Mouse (Mus musculus) hematopoietic stem cell, adult 5-6 weeks (primary cell): Measurements from ENCODE around the gene Tes. TPM values are rescaled to one million over a fixed set of nuclear protein-coding genes. Genes with fewer than 3 reads are reported as not detected.
A peak's percentile ranks its signal among the peaks of the same experiment; 100 is the strongest.
"Not testable (repeated sequence)": the region's sequence is repeated elsewhere in the genome, so short reads cannot be mapped to it uniquely, and the experiment has no call there.

Experiments
- ATAC-seq, 2 experiments: fragments of 125-278 bp in 1 of 2; replicated peaks in 1 of 2; 2 replicates each; pipeline ENCODE4 v1.8.0; 2016 to 2017; ENCODE audit warnings: inconsistent platforms in 2 of 2, mild to moderate bottlenecking in 2 of 2, moderate number of reproducible peaks in 2 of 2, low read depth in 1 of 2, moderate TSS enrichment in 1 of 2; ENCODE audit not compliant: low FRiP score in 2 of 2, poor library complexity in 2 of 2, severe bottlenecking in 2 of 2, insufficient read depth in 1 of 2, low TSS enrichment in 1 of 2
- total RNA-seq: library from RNA; stranded (forward); fragments of 172-1452, 232-1000 nt; gene quantifications from 2 replicates; pipeline ENCODE4 v1.2.3, GENCODE M21; 2017

Gene Tes
- total RNA-seq: 117 and 119 TPM in 2 replicates

DNA sequence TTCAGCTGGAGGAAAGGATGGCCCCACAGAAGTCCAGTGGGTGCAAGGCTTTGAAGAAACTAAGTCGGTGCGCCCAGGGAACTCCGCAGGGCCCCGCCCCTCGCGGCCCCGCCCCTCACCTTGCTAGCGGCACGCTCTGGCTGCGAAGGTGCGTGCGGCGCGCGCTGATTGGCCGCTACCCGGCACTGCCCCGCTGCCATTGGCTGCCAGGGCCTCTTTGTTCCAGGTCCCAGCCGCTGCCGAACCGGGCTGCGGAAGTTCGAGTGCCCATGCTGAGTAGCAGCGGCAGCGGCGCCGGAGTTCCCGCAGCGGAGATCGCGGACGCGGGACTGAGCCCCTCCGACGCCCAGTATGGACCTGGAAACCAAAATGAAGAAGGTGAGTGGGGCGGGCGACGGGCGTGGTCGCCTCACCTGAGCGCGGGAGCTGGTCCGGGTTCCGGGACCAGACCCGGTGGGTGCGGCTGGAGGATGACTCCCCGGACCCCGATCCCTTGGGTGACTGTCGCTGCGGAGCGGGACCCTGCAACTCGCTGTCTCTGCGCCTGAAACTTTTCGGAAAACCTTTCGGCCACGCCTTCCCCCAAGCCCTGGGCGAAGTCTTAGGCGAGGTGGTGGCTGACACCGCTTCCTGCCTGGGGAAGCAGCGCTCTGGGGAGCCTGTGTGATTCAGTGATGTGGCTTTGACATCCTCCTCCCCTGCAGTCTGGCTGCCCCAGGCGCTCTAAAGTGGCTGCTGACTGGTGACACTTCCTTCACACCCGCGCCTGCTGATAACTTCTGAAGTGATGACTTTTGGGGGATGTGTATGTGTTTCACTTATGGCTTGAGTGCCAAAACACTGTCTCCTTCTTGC lies at the start of gene Tes:
Tes (plus strand) TSS at position 214 of the 855 bp plus-strand sequence.
- peak; percentile 94 for ATAC-seq

GRCm38 (mm10) chr6:17025886-17026285 lies 39.1 kb upstream of the Tes start:
- no peak for ATAC-seq

GRCm38 (mm10) chr6:17027572-17027971 lies 37.4 kb upstream of the Tes start:
- ATAC-seq: peak; percentile 65 to 74; a peak in 2 of 4 replicates

DNA sequence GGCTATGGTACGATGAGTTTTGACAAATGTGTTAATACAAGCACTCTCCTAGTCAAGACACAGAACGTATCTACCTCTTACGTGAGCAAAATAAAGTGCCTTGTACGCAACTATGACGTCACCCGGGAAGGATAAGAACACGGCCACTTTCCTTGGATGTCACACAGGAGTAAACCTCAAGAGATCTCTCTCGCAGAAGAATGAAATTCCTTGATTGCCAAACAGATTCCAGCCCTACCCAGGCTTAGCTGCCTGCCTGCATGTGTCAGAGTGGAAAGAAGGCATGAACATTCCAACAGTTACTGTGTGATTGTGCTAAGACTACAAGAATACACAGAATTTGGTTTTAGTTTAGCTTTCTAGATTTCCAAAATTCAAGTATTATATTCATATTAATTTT lies 36.1 kb upstream of the Tes start:
- no peak for ATAC-seq

DNA sequence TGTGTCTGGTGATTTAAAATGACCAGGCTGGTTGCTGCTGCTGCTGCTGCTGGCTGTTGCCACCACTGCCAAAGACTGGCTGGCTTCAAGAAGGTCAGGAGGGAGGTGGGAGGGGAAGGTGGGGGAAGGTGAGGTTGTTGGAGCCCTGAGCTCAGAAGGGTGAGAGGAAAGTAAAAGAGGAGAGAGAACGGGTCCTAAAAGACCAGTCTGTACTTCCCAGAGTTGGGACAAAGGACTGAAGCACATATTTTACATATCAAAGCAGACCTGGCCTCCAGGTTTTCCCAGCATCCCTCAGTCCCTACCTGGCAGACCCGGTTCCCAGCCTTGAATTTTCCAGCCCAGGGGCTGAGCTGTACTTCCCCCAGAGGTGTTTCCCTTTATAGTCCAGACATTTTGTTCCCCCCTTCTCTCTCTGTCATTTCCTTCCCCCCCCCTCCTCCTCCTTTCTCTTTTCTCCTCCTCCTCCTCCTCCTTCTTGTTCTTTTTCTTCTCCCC lies 32.7 kb upstream of the Tes start:
- ATAC-seq: no peak

- no peak for ATAC-seq
These were observed 30.9 kb upstream of the Tes start for GRCm38 (mm10) chr6:17034095-17034494.

DNA sequence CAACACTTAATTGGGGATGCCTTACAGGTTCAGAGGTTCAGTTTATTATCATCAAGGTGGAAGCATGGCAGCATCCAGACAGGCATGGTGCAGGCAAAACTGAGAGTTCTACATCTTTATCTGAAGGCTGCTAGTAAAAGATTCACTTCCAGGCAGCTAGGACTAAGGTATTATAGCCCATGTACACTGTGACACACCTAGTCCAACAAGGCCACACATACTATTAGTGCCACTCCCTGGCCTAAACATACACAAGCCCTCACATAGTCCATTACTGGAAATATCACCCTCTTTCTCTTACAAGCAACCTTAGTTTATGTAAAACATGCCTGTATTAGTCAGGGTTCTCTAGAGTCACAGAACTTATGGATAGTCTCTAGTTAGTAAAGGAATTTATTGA lies 29.7 kb upstream of the Tes start:
- no peak for ATAC-seq

DNA sequence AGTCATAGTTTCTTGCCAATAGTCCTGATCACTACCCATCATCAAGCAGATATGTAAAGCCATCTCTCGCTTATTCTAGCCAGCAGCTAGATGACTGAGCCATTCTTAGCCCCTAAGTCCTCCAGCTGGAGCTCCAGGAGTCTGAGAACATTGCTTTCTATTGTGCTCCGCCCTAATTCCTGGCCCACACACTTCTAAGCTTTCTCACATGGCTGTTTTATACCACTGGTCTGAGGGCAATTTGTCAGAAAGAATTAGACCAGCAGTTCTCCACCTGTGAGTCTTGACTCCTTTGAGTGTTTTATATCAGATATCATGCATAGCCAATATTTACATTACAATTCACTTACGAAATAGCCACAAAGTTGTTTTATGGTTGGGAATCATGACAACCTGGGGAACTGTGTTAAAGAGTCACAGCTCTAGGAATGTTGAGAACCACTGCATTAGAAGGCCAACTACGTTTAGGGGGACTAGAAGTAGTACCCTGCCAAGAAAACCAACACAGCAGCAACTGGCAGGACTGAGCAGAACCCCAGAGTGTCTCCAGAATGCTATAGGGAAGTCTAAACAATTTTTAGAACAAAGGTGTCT lies 13.4 kb upstream of the Tes start:
- no peak for ATAC-seq

- no peak for ATAC-seq
These were observed 11.8 kb upstream of the Tes start for GRCm38 (mm10) chr6:17053028-17053660.

- ATAC-seq: no peak
These were observed 10.2 kb upstream of the Tes start for GRCm38 (mm10) chr6:17054781-17055180.

- ATAC-seq: no peak
These were observed 9.3 kb upstream of the Tes start for GRCm38 (mm10) chr6:17055659-17056058.

DNA sequence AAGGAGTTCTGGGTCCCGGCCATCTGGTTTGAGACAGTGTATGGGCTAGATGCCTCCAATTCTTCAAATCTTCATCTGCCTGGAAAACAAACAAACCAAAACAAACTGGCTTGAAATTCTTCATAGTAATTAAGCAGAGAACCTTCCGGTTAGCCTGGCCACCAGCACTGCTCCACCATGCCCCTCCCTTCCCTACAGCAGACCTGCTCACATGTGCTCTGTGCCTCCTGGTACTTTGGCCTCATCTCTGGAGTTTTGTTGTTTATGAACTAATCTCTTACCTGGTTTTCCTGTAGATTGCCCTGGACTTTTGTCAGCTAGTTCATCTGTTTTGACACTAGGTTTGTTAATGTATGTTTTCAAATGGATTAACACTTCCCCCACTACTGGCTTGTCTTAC lies 5.4 kb upstream of the Tes start:
- ATAC-seq: no peak

DNA sequence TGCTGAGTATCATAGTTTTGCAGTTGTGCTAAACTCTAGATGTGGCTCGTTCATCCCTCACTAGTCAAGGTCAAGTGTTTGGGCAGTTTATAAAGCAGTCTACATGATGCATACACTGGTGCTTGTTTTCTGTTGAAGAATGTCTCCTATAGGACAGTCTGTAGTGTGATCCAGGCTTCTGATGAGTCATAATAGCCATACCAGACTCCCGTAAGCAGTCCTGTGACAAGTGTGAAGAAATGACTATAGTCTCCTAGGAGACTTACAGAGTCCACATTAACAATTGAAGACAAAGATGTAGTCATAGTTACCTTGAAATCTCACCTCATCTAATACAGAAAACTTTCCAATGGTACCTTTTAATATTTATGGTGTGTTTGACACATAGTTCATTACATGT lies 4.8 kb upstream of the Tes start:
- no peak for ATAC-seq

- not testable (repeated sequence) for ATAC-seq
These were observed 3.1 kb upstream of the Tes start for GRCm38 (mm10) chr6:17061826-17062225.

- no peak for ATAC-seq
These were observed 2.6 kb upstream of the Tes start for GRCm38 (mm10) chr6:17062366-17062765.

GRCm38 (mm10) chr6:17065791-17066169 lies 831 bp downstream of the Tes start:
- ATAC-seq: peak; percentile 50 to 52

DNA sequence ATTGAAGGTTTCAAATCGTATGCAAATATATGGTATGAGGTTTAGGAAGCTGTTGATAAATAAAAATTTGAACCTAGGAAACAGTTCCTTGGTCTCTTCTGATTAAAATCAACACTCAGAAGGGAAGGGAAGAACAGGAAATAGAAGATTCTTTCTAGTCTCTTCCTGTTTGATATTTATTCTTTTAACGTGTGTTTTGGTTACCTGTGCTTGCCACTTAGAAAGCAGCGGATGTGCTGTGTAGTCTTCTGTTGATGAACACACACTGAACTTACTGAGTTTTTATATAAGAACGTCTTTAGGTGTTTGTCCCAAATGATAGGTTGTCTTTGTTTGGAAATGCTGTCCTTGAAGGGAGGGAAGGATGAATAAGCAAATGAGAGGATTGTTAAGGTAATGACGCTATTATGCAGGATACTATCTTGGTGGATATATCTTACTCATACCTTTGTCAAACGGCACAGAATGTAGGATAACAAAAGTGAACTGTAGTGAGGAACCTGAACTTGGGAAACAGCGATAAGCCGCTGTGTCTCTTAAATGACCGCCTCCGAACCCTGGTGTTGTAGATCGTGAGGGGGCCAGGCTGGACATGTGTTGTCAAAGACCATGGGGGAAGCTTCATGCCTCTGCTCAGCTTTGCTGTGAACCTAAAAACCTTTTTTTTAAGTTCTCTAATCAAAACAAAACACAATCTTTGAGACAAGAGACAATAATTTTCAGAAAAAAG lies 1.4 kb downstream of the Tes start:
- no peak for ATAC-seq

- no peak for ATAC-seq
These were observed 7.0 kb downstream of the Tes start for GRCm38 (mm10) chr6:17071899-17072298.
